Mouse (Mus musculus): ENCODE results near the gene Numbl.
A peak's percentile ranks its signal among the peaks of the same experiment; 100 is the strongest.

The Numbl gene

DNA sequence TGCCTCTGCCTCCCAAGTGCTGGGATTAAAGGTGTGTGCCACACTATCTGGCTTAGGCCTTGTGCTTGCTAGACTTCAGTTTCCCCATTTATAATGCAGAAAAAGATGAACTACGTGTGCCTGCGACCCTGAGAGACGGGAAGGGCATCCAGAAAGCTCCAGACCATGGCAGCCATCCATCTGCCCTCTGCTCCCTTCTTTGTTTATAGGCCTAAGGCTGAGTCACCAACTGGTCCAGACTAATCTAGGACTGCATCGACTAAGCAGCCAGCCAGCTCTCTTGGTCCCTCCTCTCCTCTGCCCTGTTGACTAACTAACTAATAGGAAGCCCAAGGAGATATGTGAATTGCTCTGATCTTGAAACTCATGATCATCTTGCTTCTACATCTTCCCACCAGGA, 37.7 kb downstream of the Numbl start:
- no peak for DNase-seq (ENCODE audit: low spot score)

DNA sequence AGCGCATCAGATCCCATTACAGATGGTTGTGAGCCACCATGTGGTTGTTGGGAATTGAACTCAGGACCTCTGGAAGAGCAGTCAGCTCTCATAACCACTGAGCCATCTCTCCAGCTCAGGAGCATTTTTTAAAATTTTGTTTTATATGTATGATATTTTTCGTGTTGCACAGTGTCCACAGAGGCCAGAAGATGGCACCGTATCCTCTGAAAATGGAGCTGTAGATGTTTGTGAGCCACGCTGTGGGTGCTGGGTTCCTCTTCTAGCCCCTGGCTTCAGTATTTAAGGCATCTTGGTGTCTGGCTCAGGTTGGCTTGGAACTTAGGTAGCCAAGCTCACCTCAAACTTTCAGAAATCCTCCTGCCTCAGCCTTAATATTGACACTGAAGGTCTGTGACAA, 38.3 kb downstream of the Numbl start:
- DNase-seq (ENCODE audit: low spot score), result no peak

DNA sequence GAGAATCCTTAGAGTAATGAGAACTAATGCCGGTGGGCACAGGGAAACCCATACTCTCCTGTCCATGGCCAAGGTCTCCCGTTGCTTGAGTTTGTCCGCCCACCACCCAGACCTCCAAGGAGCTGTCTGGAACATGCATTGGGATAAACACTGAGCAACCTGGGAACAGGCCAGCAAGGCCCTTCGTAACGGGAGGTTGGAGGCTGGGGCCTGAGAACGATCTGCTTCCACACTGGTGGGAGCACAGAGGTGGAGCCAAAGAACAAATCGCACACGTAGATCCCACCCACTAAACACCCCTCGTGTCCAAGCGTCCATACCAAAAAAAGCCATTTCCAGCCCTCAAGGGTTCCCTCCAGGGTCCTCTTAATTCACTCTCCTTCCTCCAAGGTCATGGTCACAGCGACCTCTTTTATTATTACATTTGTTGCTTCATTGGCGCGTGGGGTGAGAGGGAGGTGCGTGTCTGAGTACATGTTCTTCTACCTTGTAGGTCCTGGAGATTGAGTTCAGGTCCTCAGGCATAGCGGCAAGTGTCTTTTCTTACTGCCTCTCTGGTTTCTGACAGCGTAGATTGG, 39.9 kb downstream of the Numbl start:
- DNase-seq (ENCODE audit: low spot score), result peak; percentile 80

DNA sequence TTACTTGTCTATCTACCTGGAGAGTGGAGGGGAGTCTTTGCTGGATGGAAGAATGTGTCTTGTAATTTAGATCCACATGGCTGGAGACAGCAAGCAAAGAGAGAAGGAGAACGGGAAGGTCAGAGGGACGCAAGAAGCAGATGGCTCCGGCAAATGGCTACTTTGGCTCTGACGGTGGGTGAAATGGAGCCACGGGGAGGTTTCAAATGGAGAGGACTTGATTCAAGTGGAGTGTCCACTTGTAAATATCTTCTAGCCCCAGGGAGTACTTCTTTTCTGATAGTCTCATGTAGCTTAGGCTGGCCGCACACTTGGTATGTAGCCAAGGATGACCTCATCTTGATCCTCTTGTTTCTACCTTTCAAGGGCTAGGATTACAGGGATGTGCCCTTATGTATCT, 40.6 kb downstream of the Numbl start:
- DNase-seq (ENCODE audit: low spot score), result peak; percentile 41

DNA sequence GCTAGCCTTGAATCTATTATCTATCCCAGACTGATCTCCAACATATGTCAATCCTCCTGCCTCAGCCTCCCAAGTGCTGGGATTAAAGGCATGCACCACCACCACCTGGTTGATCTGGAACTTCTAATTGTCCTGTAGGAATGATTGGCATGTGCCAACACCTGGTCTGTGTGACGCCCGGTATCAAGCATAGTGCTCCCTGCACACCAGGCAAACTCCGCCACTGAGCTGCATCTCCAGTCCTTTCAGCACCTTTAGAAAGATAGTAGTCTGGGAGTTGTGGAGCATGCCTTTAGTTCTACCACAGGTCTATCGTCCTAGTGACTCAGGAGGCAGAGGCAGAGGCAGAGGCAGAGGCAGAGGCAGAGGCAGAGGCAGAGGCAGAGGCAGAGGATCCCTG, 42.1 kb downstream of the Numbl start:
- DNase-seq (ENCODE audit: low spot score), result no peak

DNA sequence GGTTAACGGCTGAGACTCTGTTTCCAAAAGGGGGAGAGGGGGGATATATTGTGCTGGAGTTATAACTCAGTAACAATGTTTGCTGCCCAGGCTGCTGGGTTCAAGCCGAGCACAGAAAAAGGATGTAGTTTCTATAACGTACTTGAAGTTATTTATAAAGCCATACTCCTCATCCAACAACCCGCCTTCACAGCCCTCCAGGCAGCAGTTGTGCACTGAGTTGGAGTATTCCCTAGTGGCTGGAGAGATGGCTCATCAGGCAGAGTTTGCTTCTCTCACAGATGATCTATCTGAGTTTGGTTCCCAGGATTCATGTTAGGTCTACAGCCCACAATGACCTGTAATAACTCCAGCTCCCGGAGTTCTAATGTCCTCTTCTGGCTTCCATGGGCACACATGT, 42.6 kb downstream of the Numbl start:
- DNase-seq (ENCODE audit: low spot score), result no peak

DNA sequence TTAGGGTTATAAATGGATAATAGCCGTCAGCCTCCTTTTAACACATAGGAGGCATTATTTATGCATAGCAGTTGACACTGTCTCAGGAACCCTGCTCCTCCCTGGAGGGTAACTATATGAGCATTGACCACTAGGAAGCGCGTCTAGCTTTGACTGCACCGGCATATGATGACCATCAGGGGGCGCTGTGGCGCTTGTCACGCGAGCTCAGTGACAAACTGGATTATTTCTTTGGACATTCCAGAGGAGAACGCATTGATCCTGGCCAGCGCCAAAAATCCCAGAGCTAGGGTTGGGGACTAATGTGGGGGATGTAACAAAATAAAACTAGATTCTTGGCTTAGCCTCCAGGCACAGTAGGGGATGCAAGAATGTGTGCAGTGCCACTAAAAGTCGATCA, 43.9 kb downstream of the Numbl start:
- peak; percentile 81 for DNase-seq (ENCODE audit: low spot score)

DNA sequence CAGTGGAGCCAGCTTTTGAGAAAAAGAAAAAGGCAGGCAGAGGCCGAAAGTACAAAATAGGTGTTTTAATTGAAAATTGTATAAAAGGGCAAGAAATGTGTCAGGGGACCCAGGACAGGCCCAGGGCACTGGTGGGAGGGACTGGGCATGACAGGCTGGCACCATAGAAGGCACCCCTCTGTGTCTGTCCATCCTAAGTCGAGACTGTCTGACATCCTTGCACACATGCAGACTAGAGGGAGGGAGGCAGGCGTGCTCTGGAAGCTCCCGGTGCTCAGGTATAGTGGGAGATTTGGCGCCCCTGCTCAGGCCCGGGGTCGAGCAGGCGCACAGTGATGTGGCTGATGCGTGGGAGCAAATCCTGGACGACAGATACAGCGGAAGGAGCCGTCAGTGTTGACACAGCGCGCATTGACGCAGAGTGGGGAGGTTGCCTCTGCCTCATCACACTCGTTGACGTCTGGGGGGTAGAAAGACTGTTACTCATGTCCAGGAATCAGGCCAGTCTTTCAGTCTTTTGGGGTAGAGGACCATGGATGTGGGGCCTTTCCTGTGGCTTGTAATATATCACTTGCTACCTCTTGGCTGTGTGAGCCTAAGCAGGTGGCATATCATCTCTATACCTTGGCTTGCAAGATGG, 47.0 kb downstream of the Numbl start:
- no peak for DNase-seq (ENCODE audit: low spot score)

DNA sequence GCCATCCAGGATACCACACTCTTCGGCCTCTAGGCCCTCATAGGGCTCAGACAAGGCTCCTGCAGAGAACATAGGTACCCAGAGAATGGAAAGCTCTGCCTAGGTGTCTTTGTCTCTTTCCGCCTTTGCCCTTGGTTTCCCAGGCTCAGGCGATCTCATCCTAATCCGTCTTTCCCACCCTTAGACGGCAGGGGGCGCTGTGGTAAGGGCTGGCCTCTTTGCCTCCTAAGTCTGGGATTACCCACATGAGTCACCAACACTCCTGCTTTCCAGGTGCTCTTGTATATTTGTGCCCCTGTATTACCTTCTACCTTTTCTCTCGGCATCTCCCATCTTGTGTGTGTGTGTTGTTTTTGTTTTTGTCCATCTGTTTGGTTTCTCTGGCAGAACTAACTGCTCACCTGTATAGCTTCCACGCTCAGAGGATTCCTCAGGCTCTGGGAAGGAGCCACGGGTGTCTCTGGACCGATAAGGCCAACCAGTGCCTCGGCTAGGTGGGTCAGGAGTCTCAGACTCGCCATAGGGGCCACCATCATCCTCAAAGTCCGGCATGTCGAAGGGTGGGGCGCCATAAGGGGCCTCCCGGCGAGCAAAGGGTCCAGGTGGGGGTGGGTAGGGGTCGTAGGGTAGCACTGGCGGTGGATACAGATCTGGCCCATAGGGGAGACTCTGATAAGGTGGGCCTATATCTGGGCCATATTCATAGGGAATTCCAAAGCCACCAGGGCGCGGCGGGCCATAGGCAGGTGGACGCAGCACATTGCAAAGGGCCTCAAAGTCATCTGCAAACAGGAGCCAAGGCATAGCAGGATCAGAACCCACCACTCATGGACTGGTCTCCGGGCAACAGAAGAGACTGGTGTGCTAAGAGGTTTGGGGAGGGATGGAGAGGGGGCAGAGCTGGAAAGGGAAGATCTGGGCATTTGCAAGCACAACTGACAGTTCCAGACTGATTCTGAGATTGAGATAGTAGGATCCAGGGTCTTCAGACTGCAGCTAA, 48.2 kb downstream of the Numbl start:
- DNase-seq (ENCODE audit: low spot score), result peak; percentile 61

DNA sequence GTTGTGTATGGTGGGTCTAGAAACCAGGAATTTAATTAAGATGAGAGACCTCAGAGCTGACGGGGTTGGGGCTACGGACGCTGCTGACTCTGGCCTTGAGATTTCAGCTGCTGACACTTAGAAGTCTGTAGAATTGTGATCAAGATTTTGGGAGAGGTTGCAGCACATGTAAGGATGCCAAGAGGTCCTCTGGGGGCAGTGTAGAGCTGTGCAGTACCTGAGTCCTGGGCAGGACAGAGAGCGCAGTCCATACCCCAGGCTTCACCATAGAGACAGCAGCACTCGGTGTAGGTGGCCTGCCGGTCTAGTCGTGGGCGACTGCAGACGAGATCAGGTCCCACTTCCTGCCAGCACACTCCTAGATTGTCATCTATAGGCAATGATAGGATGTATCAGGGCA, 49.3 kb downstream of the Numbl start:
- DNase-seq (ENCODE audit: low spot score), result no peak

DNA sequence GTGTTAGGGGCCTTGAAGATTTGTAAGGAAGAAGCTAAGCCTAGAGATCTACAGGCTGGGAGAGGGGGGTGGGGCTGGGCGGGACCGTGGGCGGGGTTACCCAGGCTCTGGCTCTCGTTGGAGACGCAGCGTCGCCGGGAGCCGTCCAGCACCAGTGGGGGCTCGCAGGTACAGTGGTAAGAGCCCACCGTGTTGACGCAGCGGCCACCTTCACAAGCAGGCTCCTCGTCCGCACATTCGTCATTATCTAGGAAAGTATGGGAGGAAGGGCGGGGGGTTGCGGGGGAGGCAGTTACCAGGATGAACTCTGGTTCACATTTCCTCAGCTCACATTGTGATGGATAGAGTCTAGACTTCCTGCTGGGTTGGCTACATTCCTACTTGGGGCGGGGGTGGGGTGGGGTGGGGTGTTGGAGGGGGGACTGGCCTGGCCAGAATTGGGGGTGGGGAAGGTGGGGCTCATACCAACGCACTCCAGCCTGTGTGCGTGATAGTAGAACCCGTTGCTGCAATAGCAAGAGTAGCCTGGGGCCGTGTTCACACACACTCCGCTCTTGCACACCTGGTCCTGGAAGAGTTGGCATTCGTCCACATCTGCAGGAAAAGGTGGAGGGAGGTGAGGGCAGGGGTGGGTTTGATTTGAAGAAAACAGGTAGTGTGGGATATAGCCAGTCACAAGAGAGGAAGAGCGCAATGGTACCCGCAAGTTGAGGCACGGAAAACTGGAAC, 50.8 kb downstream of the Numbl start:
- DNase-seq (ENCODE audit: low spot score), result no peak

DNA sequence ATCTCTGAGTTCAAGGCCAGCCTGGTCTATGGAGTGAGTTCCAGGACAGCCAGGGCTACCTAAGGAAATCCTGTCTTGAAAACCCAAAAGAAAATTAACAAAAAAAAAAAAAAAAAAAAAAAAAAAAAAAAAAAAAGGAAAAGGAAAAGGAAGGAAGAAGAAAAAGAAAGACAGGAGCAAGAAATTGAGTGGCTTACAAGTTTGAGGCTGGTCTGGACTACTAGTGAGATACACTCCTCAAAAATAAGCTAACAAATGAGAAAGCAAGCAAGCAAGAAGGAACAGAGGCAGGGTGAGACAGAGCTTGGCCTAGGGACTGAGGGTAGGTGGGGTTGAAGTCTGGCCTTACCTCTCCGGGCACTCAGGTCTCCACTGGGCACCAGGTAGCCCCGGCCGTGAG, 51.6 kb downstream of the Numbl start:
- DNase-seq (ENCODE audit: low spot score), result no peak

DNA sequence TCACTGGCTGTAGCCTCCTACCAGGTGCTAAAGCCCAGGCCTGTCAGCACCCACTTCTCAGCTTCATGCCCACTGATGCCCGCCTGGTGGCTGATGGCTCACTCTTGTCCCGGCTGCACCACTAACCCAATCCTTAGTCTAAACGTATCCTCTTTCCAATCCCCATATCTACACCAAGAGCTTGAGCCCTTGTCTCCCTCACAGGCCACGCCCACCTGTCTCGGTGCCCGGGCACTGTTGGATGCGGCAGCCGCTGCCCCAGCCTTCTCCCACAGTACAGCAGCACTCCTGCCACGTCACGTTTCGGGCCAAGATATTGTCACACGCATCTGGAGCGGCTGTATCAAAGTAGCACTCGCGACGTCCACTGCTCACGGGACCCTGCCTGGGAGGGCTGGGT, 52.1 kb downstream of the Numbl start:
- peak; percentile 52 for DNase-seq (ENCODE audit: low spot score)

DNA sequence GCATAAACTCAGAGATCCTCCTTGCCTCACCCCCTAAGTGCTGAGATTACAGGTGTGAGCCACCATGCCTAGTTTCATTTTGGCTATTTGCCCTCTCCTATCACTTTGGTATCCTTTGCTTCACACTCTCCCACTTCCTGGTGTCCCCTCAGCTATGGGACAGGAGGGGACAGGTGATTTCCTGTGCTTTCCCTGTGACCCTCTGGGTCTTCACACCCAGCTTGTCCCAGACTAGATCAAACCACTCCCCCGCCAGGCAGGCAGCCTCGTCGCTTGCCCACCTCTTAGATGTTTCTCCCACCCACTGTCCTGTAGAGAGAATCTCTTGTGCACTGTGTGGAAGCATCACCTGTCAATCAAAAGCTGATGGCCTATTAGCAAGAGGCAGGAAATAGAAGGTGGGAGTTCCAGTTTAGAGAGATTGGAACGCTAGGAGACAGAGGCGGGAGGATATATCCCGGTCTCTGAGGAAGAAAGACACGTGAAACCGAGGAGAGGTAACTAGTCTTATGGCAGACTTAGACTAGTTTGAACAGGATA, 52.8 kb downstream of the Numbl start:
- peak; percentile 48 for DNase-seq (ENCODE audit: low spot score)

DNA sequence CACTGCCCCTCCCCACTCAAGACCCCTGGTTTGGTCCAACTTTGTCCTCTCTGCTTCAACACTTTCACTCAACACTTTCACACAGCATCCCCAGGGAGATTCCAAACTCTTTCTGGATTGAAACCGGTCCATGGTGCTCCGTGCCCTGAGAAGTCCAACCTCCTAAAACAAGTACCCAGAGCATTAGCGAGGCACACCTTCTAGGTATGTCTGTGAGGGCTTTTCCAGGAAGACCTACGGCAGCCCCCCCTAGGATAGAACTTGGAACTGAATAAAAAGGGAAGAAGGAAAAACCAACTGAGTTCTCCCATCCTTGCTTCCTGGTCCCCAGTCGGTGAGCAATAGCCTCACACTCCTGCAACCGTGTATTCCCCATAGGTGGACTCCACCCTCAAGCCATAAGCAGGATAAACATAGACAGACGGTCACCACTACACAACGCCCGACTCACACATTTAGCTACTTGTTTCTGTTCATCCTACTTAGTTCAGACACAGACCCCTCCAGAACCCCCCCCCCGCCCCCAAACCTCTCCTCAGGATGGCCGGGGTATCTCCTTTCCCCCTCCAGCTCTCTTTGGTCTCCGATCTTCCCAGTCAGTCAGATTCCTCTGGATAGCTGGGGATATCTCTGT, 53.5 kb downstream of the Numbl start:
- no peak for DNase-seq (ENCODE audit: low spot score)

DNA sequence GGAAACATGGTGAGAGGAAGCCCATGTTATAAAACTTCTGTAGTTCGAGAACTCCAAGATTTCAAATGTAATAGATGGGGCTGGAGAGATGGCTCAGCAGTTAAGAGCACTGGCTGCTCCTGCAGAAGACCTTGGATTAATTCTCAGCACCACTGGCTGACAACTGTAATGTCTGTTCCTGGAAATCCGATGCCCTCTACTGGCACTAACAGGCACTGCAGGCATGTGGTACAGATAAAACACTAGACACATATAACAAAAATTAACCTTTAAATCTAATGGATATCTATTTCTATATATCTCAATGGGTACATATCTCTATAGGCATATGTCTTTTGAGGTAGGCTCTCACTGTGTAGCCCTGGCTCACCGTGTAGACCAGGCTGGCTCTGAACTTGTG, 56.2 kb downstream of the Numbl start:
- DNase-seq (ENCODE audit: low spot score), result no peak

DNA sequence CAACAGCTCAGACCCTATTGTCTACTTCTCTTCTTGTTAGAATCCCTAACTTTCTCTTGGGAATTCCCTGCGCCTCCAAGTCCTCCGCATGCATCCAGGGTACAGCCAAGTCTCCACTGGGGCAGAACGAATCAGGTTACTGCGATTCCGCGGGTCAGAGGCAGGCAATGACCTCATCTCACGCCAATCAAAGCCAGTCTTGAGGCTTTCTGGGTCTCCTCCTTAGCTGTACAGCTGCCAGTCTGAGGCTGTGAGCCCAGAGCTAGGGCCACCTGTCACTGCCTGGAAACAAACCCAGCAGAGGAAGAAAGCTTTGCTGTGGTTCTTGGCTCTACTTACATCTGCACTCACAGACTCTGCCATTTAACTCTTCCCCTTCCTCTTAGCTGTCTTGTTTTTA, 57.7 kb downstream of the Numbl start:
- DNase-seq (ENCODE audit: low spot score), result no peak

DNA sequence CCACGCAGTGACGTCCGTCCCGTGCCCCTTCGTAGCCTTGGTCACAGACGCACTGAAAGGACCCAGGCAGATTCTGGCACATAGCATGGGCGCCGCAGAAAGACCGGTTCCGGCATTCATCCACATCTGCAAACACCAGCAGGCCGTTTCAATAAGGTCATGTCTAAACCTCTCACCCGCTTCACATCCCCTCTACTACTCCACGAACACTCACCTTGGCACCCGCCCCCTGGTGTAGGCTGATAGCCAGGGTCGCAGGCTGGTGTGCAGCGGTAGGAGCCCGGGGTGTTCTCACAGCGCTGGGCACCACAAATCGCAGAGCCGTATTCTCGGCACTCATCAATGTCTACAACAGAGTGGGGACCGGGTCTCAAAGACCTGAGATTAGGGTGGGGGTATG, 61.2 kb downstream of the Numbl start:
- DNase-seq (ENCODE audit: low spot score), result no peak

DNA sequence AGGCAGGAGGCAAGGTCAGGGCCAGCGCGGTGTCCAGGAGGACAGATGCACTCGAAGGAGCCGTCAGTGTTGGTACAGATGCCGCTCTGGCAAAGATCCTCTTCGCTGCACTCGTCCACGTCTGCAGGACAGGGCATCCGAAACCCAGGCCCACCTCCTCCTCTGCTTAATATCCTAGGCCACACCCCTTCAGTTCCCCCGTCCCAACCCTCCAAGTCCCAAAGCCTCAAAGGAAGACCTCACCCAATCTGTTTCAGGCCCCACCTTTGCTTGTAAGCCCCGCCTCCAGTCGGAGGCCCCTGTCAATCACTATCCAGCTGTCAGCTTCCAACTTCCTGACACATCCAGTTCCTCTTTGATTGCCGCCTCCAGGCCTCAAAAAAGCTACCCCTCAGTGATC, 64.1 kb downstream of the Numbl start:
- no peak for DNase-seq (ENCODE audit: low spot score)

DNA sequence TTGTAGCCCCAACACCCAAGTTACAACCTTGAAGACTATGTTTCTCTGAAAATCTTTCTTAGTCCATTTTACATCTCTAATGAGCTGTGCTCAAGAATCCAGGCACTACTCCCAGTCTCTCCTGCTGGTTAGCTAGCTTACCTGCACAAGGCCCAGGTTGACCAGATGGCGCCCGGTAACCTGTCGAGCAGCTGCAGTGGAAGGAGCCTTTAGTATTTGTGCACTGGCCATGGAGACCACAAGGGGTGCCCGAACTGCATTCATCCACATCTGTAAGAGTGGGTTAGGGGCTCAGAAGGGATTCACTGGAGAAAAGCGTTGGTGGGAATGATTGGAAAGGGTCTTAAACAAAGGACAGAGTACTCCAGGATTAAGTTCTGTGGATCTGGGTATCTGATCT, 64.8 kb downstream of the Numbl start:
- DNase-seq (ENCODE audit: low spot score), result no peak

DNA sequence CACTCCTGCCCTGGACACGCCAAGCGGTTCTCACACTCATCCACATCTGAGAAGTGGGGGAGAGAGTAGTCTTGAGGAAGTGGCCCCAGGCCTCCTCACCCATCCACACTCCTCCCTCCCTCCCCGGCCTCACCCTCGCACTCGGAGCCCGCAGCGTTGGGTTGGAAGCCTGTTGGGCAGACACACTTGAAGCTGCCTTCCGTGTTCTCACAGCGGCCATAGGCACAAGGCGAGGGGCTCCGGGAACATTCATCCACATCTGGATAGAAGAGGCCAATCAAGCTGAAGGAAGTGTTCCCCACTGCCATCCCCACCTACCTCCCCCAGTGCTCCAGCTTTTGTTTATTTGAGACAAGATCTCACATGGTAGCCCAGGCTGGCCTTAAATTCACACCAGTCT, 65.9 kb downstream of the Numbl start:
- DNase-seq (ENCODE audit: low spot score), result no peak

DNA sequence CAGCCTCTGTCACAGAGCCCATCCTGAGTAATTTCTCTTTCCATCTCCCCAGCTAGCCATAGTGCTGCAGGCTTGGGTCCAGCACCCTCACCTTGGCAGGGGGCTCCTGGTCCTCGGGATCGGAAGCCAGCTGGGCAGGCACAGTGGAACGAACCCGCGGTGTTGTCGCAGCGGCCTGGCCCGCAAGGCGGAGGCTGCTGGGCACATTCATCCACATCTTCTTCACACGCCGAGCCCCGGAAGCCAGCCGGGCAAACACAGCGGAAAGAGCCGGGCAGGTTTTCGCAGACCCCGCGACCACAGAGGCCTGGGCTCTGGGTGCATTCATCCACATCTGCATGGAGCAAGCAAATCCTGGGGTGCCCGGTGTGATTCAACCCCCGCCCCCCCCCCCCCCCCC, 66.7 kb downstream of the Numbl start:
- DNase-seq (ENCODE audit: low spot score), result no peak

All from testis, postnatal 14 days (tissue).